Mouse (Mus musculus) urinary bladder, adult 18-20 months (tissue): ENCODE measurements around the gene Mettl21c.
"Not testable (repeated sequence)": the region's sequence is repeated elsewhere in the genome, so short reads cannot be mapped to it uniquely, and the experiment has no call there.

Experiments used
- DNase-seq, 2 experiments: peaks; one replicate each; pipeline ENCODE4 v3.0.0; 2022; ENCODE audit warnings: low spot score in 2 of 2, mixed read lengths in 2 of 2

Mettl21c gene

DNA sequence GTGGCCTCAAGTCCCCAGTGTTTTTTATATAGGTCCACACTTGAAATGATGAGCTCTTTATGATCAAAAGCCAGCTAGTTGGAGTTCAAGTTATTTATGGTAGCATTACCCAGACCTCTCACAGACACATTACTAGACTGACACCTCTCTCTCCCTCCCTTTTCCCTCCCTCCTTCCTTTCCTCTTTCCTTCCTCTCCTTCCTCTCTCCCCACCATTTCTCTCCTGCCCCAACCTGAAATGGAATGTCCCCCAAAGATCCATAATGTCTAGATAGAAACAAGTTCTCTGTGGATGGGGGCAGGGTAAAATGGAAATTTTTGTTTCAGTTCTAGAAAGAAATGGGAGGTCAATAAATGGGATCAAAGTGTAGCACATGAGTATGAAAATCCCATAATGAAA lies at the start of gene Mettl21c:
Mettl21c (minus strand) TSS at position 101 of the 400 bp plus-strand sequence.
- no peak for DNase-seq

- peak in 1 of 2 experiments; percentile 13 for DNase-seq
These were observed 44.8 kb upstream of the Mettl21c start for GRCm38 (mm10) chr1:44064625-44065024.

- no peak for DNase-seq
These were observed 43.6 kb upstream of the Mettl21c start for GRCm38 (mm10) chr1:44063439-44063838.

DNA sequence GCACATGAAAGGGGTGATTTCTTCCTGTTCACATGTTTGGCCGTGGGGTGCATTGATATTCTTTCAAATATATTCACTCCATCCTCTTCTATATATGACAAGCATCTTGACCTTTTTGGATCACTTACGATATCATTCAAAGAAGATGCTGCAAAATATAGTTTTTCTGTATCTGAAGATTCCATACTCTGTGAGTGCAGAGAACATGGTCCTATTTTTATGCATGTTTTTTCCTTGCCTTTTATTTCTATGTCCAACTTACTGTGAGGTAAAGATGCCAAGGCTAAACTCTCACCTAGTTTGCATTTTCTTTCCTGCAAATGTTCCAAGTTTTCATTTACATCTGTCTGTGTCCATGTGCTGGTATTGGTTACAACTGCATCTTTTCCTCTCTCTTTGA lies 42.0 kb upstream of the Mettl21c start, which contains the start of gene Gm8251:
Gm8251 (minus strand) TSS at position 101 of the 400 bp plus-strand sequence.
- no peak for DNase-seq

- DNase-seq: no peak
These were observed 38.0 kb upstream of the Mettl21c start for GRCm38 (mm10) chr1:44057805-44058204.

- no peak for DNase-seq
These were observed 26.7 kb upstream of the Mettl21c start for GRCm38 (mm10) chr1:44046556-44046955.

GRCm38 (mm10) chr1:44045689-44046088 lies 25.9 kb upstream of the Mettl21c start:
- DNase-seq: not testable (repeated sequence)

- no peak for DNase-seq
These were observed 22.7 kb upstream of the Mettl21c start for GRCm38 (mm10) chr1:44042555-44042915.

DNA sequence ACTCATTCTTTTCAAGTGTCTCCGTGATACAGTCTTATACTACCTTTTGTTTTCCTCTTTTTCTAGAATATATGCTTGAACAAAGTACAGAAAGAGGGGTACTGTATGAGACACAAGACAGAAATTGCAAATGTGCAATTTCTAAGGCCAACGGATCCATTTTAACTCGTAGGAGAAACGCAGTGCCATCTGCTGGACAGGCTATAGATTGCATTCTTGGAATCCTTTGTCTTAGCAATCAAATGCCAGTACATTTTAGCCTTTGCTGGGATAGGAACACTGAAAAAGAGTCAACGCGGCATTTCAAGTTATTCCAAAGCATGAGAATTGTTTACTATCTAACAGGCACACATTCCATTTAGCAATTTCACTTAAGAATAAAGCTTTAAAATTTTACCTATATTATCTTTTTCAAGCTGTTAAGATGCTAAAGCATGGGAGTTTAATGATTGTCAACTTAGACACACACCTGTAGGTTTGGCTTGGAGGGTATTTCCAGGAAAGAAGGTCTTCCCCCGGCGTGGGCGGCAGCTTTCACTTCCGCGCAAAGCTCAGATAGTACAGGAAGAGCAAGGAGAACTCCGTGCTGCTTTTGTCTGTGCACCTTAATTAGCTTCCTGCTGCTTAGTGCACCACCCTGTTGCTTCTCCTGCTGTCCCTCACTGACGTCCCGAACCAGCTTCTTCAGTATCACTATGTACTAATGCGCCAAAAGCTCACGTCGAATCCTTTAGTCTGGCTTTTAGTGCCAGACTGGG lies 22.1 kb upstream of the Mettl21c start:
- DNase-seq: peak; percentile 19 to 28

DNA sequence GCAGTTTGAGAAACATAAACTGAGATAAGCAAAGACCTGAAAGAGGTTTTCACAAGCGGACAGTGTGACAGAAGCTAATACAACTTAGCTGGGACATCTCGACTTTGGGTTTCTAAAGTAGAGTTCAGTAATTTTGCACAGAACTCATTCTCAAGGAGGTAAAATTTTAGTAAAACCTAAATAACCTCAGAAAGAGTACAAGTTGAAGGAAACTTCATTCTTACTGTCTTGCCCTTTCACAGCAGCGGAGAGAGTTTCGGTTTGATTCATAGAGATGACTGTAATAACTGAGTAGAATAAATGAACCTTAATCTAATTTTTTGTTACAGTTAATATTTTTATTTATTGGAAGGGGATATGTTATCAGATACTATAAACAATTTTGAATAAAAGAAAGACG lies 13.1 kb upstream of the Mettl21c start:
- no peak for DNase-seq

- DNase-seq: no peak
These were observed 12.4 kb upstream of the Mettl21c start for GRCm38 (mm10) chr1:44032213-44032612.

DNA sequence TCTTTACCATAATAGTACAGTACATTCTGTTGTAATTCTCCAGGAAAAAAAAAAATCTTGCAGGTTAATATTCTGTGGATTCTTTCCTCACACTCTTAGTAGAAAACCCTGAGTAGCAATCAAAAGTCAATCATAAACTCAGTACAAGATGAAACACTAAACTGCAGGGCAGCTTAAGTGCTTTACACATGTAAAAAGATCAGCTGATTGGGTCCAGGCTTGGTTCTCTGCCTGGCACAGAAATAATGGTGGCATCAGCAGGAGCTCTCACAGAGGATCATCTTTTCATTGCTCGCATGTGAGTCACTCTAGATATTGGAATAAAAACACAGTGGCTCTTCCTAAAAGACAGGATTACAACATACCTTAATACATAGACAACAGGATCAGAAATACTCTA lies 7.8 kb upstream of the Mettl21c start:
- no peak for DNase-seq

DNA sequence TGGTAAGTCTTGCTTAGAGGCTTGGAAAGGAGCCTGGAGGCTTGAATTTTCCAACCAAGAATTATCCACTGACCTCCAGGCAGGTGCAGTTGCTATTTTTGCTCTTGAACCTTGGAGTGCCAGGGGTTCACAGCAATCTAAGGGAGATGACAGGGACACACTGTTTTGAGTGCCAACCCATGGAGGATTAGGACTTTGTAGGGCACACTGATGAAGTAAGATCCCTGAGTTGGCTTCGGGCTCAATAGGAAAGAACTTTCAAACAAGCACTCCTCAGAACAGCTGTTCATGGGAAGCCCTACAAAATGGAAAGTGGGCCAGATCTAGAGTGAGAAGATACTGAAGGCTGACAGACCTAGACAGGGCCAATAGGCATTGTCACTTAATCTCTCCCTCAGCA lies 2.8 kb upstream of the Mettl21c start:
- no peak for DNase-seq

DNA sequence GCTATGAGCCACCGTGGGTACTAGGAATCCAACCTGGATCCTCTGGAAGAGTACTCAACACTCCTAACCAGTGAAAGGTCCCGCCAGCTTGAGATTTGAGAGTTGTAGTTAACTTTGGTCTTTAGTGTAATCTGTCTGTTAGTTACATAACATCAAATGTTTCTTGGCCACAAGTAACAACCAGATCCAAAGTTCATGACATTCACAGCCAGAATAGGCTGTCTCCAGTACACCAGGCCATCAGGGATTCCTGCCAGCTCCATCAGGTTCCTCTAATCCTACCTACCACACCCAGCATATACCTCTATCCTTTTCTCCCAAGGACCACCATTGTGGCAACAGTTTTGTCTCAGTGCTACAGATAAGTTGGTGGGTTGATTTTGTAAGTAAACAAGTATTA lies 4.3 kb downstream of the Mettl21c start:
- DNase-seq: no peak

GRCm38 (mm10) chr1:44004513-44004912 lies 15.3 kb downstream of the Mettl21c start:
- DNase-seq: no peak

DNA sequence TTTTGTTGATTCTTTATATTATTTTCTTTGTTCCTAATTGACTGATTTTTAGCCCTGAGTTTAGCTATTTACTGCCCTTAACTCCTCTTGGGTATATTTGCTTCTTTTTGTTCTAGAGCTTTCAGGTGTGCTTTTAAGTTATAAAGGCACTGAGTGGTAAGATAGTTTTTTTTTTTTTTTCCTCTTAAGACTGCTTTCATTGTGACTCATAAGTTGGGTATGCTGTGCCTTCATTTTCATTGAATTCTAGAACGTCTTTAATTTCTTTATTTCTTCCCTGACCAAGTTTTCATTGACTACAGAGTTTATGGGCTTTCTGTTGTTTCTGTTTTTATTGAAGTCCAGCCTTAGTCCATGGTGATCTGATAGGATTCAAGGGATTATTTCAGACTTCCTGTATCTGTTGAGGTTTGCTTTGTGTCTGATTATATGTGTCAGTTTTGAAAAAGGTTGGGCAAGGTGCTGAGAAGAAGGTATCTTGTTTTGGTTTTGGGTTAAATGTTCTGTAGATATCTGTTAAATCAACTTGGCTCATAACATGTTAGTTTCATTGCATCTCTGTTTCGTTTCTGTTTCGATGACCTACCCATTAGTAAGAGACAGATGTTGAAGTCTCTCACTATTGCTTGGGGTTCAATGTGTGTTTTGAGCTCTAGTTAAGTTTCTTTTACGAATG lies 22.8 kb downstream of the Mettl21c start:
- DNase-seq: no peak

DNA sequence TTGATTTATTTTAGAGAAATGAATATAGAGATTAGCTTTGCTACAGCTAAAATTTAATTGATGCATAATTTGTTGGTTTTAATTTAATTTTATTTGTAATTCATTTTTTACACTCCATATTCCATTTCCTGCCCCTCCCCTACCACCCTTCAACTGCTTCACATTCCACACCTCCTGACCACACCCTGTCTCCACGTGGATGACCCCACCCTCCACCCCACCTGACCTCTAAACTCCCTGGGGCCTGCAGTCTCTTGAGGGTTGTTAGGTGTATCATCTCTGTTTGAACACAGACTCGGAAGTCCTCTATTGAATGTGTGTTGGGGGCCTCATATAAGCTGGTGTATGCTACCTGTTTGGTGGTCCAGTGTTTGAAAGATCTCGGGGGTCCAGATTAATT lies 48.7 kb downstream of the Mettl21c start:
- no peak for DNase-seq

DNA sequence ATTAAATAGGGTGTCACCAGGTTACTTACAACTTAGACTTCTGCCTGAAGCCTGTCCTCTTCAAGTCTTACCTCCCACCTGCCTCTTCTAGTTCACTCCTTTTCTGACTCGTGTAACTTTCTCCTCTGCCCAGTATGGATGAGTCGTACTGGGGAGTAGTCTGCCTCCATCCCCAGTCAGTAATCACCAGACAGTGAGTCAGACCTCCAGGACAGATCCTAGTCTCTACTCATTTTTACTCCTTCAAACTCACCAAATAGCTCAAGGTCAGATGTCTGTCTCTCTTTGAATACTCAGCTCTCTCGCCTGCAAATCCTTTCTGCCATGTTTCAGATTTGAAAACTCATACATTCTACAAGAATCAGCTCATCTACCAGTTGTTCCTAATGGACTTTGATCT lies 50.5 kb downstream of the Mettl21c start:
- DNase-seq: no peak

DNA sequence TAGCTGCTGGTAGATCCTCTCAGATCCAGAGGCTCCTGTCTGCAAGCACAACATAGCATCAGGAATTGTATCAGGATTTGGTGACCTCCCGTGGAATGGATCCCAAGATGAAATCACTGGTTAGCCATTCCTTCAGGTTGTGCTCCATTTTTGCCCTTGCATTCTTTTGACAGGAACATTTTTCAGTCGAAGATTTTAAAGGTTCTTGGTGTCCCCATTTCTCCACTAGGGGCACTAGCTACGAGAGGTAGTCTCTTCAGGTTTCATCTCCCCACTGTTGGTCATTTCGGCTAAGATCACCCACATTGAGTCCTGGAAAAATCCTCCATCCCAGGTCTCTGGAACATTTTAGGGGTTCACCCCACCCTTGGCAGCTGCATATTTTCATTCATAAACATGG lies 53.1 kb downstream of the Mettl21c start:
- DNase-seq: no peak

GRCm38 (mm10) chr1:43964381-43964780 lies 55.5 kb downstream of the Mettl21c start:
- DNase-seq: peak; percentile 23 to 29
